Mouse (Mus musculus): Measurements from ENCODE around the gene Dact2. TPM values are rescaled to one million over a fixed set of nuclear protein-coding genes. Genes with fewer than 3 reads are reported as not detected.

Gene Dact2
- polyA plus RNA-seq, 1 experiment from 2014 or later: 1.8 TPM

DNA sequence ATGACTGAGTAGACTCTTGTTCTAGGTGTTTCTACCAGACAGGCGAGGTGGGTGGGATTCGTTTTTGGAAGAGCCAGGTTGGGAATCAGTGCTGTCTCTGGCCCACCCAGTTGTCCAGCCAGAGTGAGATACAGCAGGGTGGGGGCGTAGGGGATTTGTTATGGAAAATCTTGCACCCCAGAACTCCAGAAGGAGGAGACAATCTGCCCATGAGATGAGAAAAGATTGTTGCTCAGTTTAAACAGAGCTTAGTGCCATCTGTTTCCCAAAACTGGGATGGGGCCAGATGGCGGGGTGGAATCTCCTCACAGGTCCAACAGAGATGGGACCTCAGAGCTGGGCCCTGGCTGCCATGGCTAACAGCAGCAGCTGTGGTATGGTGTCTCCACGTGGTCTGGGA is 28.4 kb downstream of the Dact2 start:
- Histone ChIP-seq H3K9me3 (replicated peaks; ENCODE audit: control insufficient read depth, low read length) (no peaks in the 10 kb centered on the region), H3K27me3 (ENCODE audit: control insufficient read depth, insufficient read depth, low read length) (peaks cover 32% of the 10 kb centered on the region), H3K36me3 (ENCODE audit: control insufficient read depth, insufficient read depth, low read length) (no peaks in the 10 kb centered on the region), H3K4me1 (ENCODE audit: control insufficient read depth, insufficient read depth, low read length) (peaks cover 37% of the 10 kb centered on the region), H3K27ac (ENCODE audit: low read depth, low read length) (no peak overlapping the region), H3K9ac (ENCODE audit: low read depth, low read length) (no peak overlapping the region), H3K4me3 (ENCODE audit: low read depth, low read length) (no peak overlapping the region), H3K4me2 (no peak overlapping the region)
- ATAC-seq (replicated peaks; ENCODE audit: insufficient number of reproducible peaks, low FRiP score, low TSS enrichment): no peak
- 84% methylated on average over 5 of the region's 5 CpGs for WGBS (ENCODE audit: insufficient replicate concordance)

GRCm38 (mm10) chr17:14175019-14175418 is 29.1 kb downstream of the Dact2 start:
- no peak for ATAC-seq (replicated peaks; ENCODE audit: insufficient number of reproducible peaks, low FRiP score, low TSS enrichment)
- H3K4me2 ChIP-seq: no peak overlapping the region
- no peak overlapping the region for H3K9ac ChIP-seq (ENCODE audit: low read depth, low read length)
- no peak overlapping the region for H3K4me3 ChIP-seq (ENCODE audit: low read depth, low read length)
- no peak overlapping the region for H3K27ac ChIP-seq (ENCODE audit: low read depth, low read length)
- peaks cover 32% of the 10 kb centered on the region for H3K27me3 ChIP-seq (ENCODE audit: control insufficient read depth, insufficient read depth, low read length)
- H3K36me3 ChIP-seq (ENCODE audit: control insufficient read depth, insufficient read depth, low read length): no peaks in the 10 kb centered on the region
- H3K9me3 ChIP-seq (replicated peaks; ENCODE audit: control insufficient read depth, low read length): no peaks in the 10 kb centered on the region
- H3K4me1 ChIP-seq (ENCODE audit: control insufficient read depth, insufficient read depth, low read length): peaks cover 37% of the 10 kb centered on the region
- WGBS (ENCODE audit: insufficient replicate concordance): 56% methylated on average over 4 of the region's 4 CpGs

- Histone ChIP-seq H3K9ac (ENCODE audit: low read depth, low read length) (no peak overlapping the region), H3K27ac (ENCODE audit: low read depth, low read length) (no peak overlapping the region), H3K4me3 (ENCODE audit: low read depth, low read length) (no peak overlapping the region), H3K4me1 (ENCODE audit: control insufficient read depth, insufficient read depth, low read length) (peaks cover 40% of the 10 kb centered on the region), H3K36me3 (ENCODE audit: control insufficient read depth, insufficient read depth, low read length) (no peaks in the 10 kb centered on the region), H3K4me2 (no peak overlapping the region), H3K9me3 (replicated peaks; ENCODE audit: control insufficient read depth, low read length) (no peaks in the 10 kb centered on the region), H3K27me3 (ENCODE audit: control insufficient read depth, insufficient read depth, low read length) (peaks cover 33% of the 10 kb centered on the region)
- ATAC-seq (replicated peaks; ENCODE audit: insufficient number of reproducible peaks, low FRiP score, low TSS enrichment): no peak
- WGBS (ENCODE audit: insufficient replicate concordance): 80% methylated on average over 3 of the region's 3 CpGs
These were observed 29.7 kb downstream of the Dact2 start for GRCm38 (mm10) chr17:14174401-14174800.

- Histone ChIP-seq H3K4me2 (no peak overlapping the region), H3K36me3 (ENCODE audit: control insufficient read depth, insufficient read depth, low read length) (no peaks in the 10 kb centered on the region), H3K27ac (ENCODE audit: low read depth, low read length) (peak overlapping the region; percentile 31; the same call in 1 of the 2 replicates), H3K27me3 (ENCODE audit: control insufficient read depth, insufficient read depth, low read length) (peaks cover 34% of the 10 kb centered on the region), H3K9ac (ENCODE audit: low read depth, low read length) (no peak overlapping the region), H3K4me3 (ENCODE audit: low read depth, low read length) (no peak overlapping the region), H3K9me3 (replicated peaks; ENCODE audit: control insufficient read depth, low read length) (no peaks in the 10 kb centered on the region), H3K4me1 (ENCODE audit: control insufficient read depth, insufficient read depth, low read length) (peaks cover 36% of the 10 kb centered on the region)
- ATAC-seq (replicated peaks; ENCODE audit: insufficient number of reproducible peaks, low FRiP score, low TSS enrichment): peak; percentile 79
- 4% methylated on average over 1 of the region's 1 CpGs for WGBS (ENCODE audit: insufficient replicate concordance)
These were observed 30.6 kb downstream of the Dact2 start for GRCm38 (mm10) chr17:14173459-14173858.

GRCm38 (mm10) chr17:14172731-14173130 is 31.4 kb downstream of the Dact2 start:
- no peaks in the 10 kb centered on the region for H3K9me3 ChIP-seq (replicated peaks; ENCODE audit: control insufficient read depth, low read length)
- no peak overlapping the region for H3K4me2 ChIP-seq
- no peaks in the 10 kb centered on the region for H3K36me3 ChIP-seq (ENCODE audit: control insufficient read depth, insufficient read depth, low read length)
- H3K9ac ChIP-seq (ENCODE audit: low read depth, low read length): no peak overlapping the region
- H3K4me1 ChIP-seq (ENCODE audit: control insufficient read depth, insufficient read depth, low read length): peaks cover 36% of the 10 kb centered on the region
- ATAC-seq (replicated peaks; ENCODE audit: insufficient number of reproducible peaks, low FRiP score, low TSS enrichment): no peak
- no peak overlapping the region for H3K4me3 ChIP-seq (ENCODE audit: low read depth, low read length)
- peak overlapping the region; percentile 31; the same call in 1 of the 2 replicates for H3K27ac ChIP-seq (ENCODE audit: low read depth, low read length)
- H3K27me3 ChIP-seq (ENCODE audit: control insufficient read depth, insufficient read depth, low read length): peaks cover 33% of the 10 kb centered on the region

GRCm38 (mm10) chr17:14172184-14172583 is 31.9 kb downstream of the Dact2 start:
- peaks cover 39% of the 10 kb centered on the region for H3K4me1 ChIP-seq (ENCODE audit: control insufficient read depth, insufficient read depth, low read length)
- H3K9me3 ChIP-seq (replicated peaks; ENCODE audit: control insufficient read depth, low read length): no peaks in the 10 kb centered on the region
- H3K27ac ChIP-seq (ENCODE audit: low read depth, low read length): no peak overlapping the region
- WGBS (ENCODE audit: insufficient replicate concordance): 47% methylated on average over 3 of the region's 3 CpGs
- no peak overlapping the region for H3K4me2 ChIP-seq
- H3K9ac ChIP-seq (ENCODE audit: low read depth, low read length): no peak overlapping the region
- H3K4me3 ChIP-seq (ENCODE audit: low read depth, low read length): no peak overlapping the region
- ATAC-seq (replicated peaks; ENCODE audit: insufficient number of reproducible peaks, low FRiP score, low TSS enrichment): no peak
- no peaks in the 10 kb centered on the region for H3K36me3 ChIP-seq (ENCODE audit: control insufficient read depth, insufficient read depth, low read length)
- peaks cover 37% of the 10 kb centered on the region for H3K27me3 ChIP-seq (ENCODE audit: control insufficient read depth, insufficient read depth, low read length)

DNA sequence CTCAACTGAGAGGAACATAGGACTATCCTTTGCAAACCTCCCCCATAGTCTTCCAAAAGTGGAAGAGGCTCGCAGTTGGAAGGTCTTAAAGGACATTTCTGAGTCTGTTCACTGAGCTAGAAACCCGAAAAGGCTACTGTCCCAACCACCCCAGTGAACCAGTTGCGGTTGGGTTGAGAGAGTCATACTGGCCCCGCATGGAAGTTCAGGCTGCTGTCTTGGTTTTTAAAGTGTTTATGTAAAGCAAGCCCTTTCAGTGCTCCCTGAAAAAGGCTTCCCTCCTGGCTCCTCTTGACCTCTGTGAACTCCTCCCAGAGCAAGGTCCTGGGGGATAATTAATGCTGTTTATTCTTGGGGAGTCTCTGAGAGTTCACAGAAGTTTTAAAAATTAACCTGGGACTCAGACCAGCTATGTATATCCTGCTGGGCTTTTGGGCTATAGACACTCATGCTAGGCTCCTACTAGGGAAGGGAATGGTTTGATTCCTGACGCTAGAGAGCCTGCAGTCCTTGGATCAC is 33.1 kb downstream of the Dact2 start:
- H3K4me1 ChIP-seq (ENCODE audit: control insufficient read depth, insufficient read depth, low read length): peaks cover 41% of the 10 kb centered on the region
- no peak overlapping the region for H3K9ac ChIP-seq (ENCODE audit: low read depth, low read length)
- no peaks in the 10 kb centered on the region for H3K36me3 ChIP-seq (ENCODE audit: control insufficient read depth, insufficient read depth, low read length)
- H3K9me3 ChIP-seq (replicated peaks; ENCODE audit: control insufficient read depth, low read length): no peaks in the 10 kb centered on the region
- 68% methylated on average over 5 of the region's 5 CpGs for WGBS (ENCODE audit: insufficient replicate concordance)
- no peak overlapping the region for H3K4me2 ChIP-seq
- no peak for ATAC-seq (replicated peaks; ENCODE audit: insufficient number of reproducible peaks, low FRiP score, low TSS enrichment)
- H3K27me3 ChIP-seq (ENCODE audit: control insufficient read depth, insufficient read depth, low read length): peaks cover 37% of the 10 kb centered on the region
- no peak overlapping the region for H3K4me3 ChIP-seq (ENCODE audit: low read depth, low read length)
- H3K27ac ChIP-seq (ENCODE audit: low read depth, low read length): no peak overlapping the region

- Histone ChIP-seq H3K4me1 (ENCODE audit: control insufficient read depth, insufficient read depth, low read length) (peaks cover 48% of the 10 kb centered on the region), H3K36me3 (ENCODE audit: control insufficient read depth, insufficient read depth, low read length) (no peaks in the 10 kb centered on the region), H3K4me3 (ENCODE audit: low read depth, low read length) (no peak overlapping the region), H3K27me3 (ENCODE audit: control insufficient read depth, insufficient read depth, low read length) (peaks cover 42% of the 10 kb centered on the region), H3K4me2 (no peak overlapping the region), H3K27ac (ENCODE audit: low read depth, low read length) (no peak overlapping the region), H3K9me3 (replicated peaks; ENCODE audit: control insufficient read depth, low read length) (no peaks in the 10 kb centered on the region), H3K9ac (ENCODE audit: low read depth, low read length) (no peak overlapping the region)
- no peak for ATAC-seq (replicated peaks; ENCODE audit: insufficient number of reproducible peaks, low FRiP score, low TSS enrichment)
- 48% methylated on average over 11 of the region's 11 CpGs for WGBS (ENCODE audit: insufficient replicate concordance)
These were observed 34.7 kb downstream of the Dact2 start for GRCm38 (mm10) chr17:14169431-14169830.

DNA sequence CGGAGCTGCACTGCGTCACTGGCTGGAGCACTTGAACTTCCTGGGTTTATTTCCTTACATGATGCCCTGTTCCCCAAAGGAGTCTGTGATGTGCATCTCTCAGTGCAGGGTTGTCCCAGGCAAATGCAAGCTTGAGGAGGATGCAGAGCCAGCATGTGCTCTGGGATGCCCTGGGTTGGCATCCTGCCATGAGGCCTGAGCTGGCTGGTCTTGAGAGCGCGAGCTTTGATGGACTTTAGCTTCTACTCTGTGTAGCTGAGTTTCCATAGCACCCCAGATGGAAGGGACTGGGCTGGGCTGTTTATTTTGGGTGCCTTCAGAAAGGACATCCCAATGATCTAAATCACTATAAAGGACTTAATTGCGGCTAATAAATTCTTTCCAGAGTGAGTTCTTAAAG is 36.5 kb downstream of the Dact2 start:
- Histone ChIP-seq H3K27me3 (ENCODE audit: control insufficient read depth, insufficient read depth, low read length) (peaks cover 45% of the 10 kb centered on the region), H3K4me2 (no peak overlapping the region), H3K9me3 (replicated peaks; ENCODE audit: control insufficient read depth, low read length) (no peaks in the 10 kb centered on the region), H3K4me3 (ENCODE audit: low read depth, low read length) (no peak overlapping the region), H3K36me3 (ENCODE audit: control insufficient read depth, insufficient read depth, low read length) (no peaks in the 10 kb centered on the region), H3K9ac (ENCODE audit: low read depth, low read length) (no peak overlapping the region), H3K4me1 (ENCODE audit: control insufficient read depth, insufficient read depth, low read length) (peaks cover 34% of the 10 kb centered on the region), H3K27ac (ENCODE audit: low read depth, low read length) (no peak overlapping the region)
- ATAC-seq (replicated peaks; ENCODE audit: insufficient number of reproducible peaks, low FRiP score, low TSS enrichment): peak; percentile 34; the same call in 1 of the 2 replicates
- WGBS (ENCODE audit: insufficient replicate concordance): 72% methylated on average over 5 of the region's 5 CpGs

All from heart, embryonic 11.5 days (tissue).